Comparison of ENCODE assay signal across 8 mouse cellular contexts in genomic region chr1:72210803-72211679, GRCm38 (mm10). TPM values are rescaled to one million over a fixed set of nuclear protein-coding genes. Genes with fewer than 3 reads are reported as not detected.
DNase-seq lines count a peak whose midpoint lies in the region; ATAC-seq and TF ChIP-seq lines count a peak whose summit lies in the region.

No protein-coding gene starts in this region.

- H3K27me3 ChIP-seq in lung, embryonic 15.5 days, result peaks cover 8% of the 10 kb centered on the region; the same call in 1 of the 2 replicates
- no peaks in the 10 kb centered on the region for H3K27me3 ChIP-seq in hindbrain, postnatal 0 days (ENCODE audit: insufficient read depth, low read length)

- H3K27ac ChIP-seq in lung, embryonic 15.5 days, result no peak overlapping the region
- no peak overlapping the region for H3K27ac ChIP-seq in hindbrain, postnatal 0 days

- H3K36me3 ChIP-seq in lung, embryonic 15.5 days, result no peaks in the 10 kb centered on the region
- H3K36me3 ChIP-seq in hindbrain, postnatal 0 days (ENCODE audit: insufficient read depth, low read length), result no peaks in the 10 kb centered on the region

- H3K4me3 ChIP-seq in lung, embryonic 15.5 days, result peak overlapping the region; percentile 72
- peak overlapping the region; percentile 78 for H3K4me3 ChIP-seq in hindbrain, postnatal 0 days (ENCODE audit: low read length)

- ATAC-seq in lung, embryonic 15.5 days (ENCODE audit: borderline replicate concordance, extremely low read depth, low FRiP score, low TSS enrichment), result no peak
- no peak for ATAC-seq in hindbrain, postnatal 0 days

- 0 out of 2 replicates have a peak, but pooled peaks cover 4% of the 10 kb centered on the region for H3K4me1 ChIP-seq in lung, embryonic 15.5 days
- no peaks in the 10 kb centered on the region for H3K4me1 ChIP-seq in hindbrain, postnatal 0 days (ENCODE audit: insufficient read depth, low read length)

- intact Hi-C loops in left cerebral cortex, postnatal 14 days (cut with DNase I), result no loop called here
- intact Hi-C loops in gastrocnemius, postnatal 14 days (cut with DNase I; ENCODE audit: low total_unique reads), result no loop called here

- H3K9me3 ChIP-seq in lung, embryonic 15.5 days, result no peaks in the 10 kb centered on the region
- H3K9me3 ChIP-seq in hindbrain, postnatal 0 days (ENCODE audit: low read length), result no peaks in the 10 kb centered on the region

- WGBS in lung, embryonic 15.5 days, result 19% methylated on average over 17 of the region's 17 CpGs
- WGBS in hindbrain, postnatal 0 days, result 22% methylated on average over 17 of the region's 17 CpGs

- peak overlapping the region; percentile 99 for H3K4me2 ChIP-seq in lung, embryonic 15.5 days
- H3K4me2 ChIP-seq in hindbrain, postnatal 0 days (ENCODE audit: low read depth, low read length), result peak overlapping the region; percentile 98

- no peak for DNase-seq in lung, postnatal 10 days
- DNase-seq in embryo, embryonic 9.5 days (ENCODE audit: extremely low spot score), result peak; percentile 25
- no peak for DNase-seq in hindbrain, postnatal 0 days (ENCODE audit: low spot score)
- peak; percentile 31 for DNase-seq in neural tube, embryonic 10.5 days (ENCODE audit: extremely low spot score, low spot score)
- DNase-seq in left cerebral cortex, postnatal 14 days (ENCODE audit: low spot score in 2 of 2), result no peak
- no peak for DNase-seq in gastrocnemius, postnatal 14 days
- DNase-seq in adrenal gland, adult 8-10 months, result no peak

- H3K9ac ChIP-seq in lung, embryonic 15.5 days, result no peak overlapping the region
- peak overlapping the region; percentile 73; the same call in 1 of the 2 replicates for H3K9ac ChIP-seq in hindbrain, postnatal 0 days (replicated peaks; ENCODE audit: low read length)

- no peak for TF ChIP-seq CTCF in hindbrain, postnatal 0 days (IDR thresholded peaks at IDR 0.05; ENCODE audit: low read depth)

RNA-seq across cellular contexts. Expression of gene Mreg, which starts 1.1 kb away (rescaled TPM):
- 2.3 and 4.8 TPM in 2 replicates for polyA plus RNA-seq in lung, embryonic 15.5 days (2015; fragmentation: Nextera tagmentation; extraction: Ambion mirVana)
- total RNA-seq in hindbrain, postnatal 0 days (2014; rRNA removed), result 2.1 and 2.7 TPM in 2 replicates
- polyA plus RNA-seq in hindbrain, postnatal 0 days (2015; fragmentation: Nextera tagmentation; extraction: Ambion mirVana), result 3.9 and 4.4 TPM in 2 replicates
- total RNA-seq in left cerebral cortex, postnatal 14 days (2021), result 1 to 10 TPM; 2.3 to 2.6 TPM
- total RNA-seq in gastrocnemius, postnatal 14 days (2021), result 10 to 100 TPM; 25.9 to 27.4 TPM
- 1 to 10 TPM; 1.1 to 1.9 (median 1.1) TPM for total RNA-seq in adrenal gland, adult 8-10 months (2022)

Comparison
In these comparisons a context has a peak if more than half of its experiments do, and no peak if none do; other contexts are left out.
1. DNase-seq: peak in embryo, embryonic 9.5 days (single experiment) and neural tube, embryonic 10.5 days (single experiment); none in lung, postnatal 10 days (single experiment), hindbrain, postnatal 0 days (single experiment), left cerebral cortex, postnatal 14 days (0 of 2), gastrocnemius, postnatal 14 days (single experiment) and adrenal gland, adult 8-10 months (single experiment).